Mouse (Mus musculus) layer of hippocampus, adult 2 months (tissue): ENCODE measurements at regions not wholly inside any gene's neighbourhood (a gene's known extent, or its start where the extent isn't known, plus 50 kb on each side); places are given as distances from the start of the nearest gene placed in this dataset.
"Not testable (repeated sequence)": the region's sequence is repeated elsewhere in the genome, so short reads cannot be mapped to it uniquely, and the experiment has no call there.

Source experiments
- DNase-seq, 2 experiments: peaks; one replicate each; pipeline ENCODE4 v3.0.0; 2022; ENCODE audit warnings: low spot score in 2 of 2
- H3K27ac ChIP-seq: fragments of 200-600 bp; 2 replicates; pipeline ENCODE4 v1.8.1; 2022
- H3K4me3 ChIP-seq: fragments of 200-600 bp; 2 replicates; pipeline ENCODE4 v1.8.1; 2022; ENCODE audit warnings: mild to moderate bottlenecking
- CTCF ChIP-seq: fragments of 200-600 bp; conservative IDR thresholded peaks from 2 replicates; pipeline ENCODE4 v1.8.1; 2022; ENCODE audit warnings: antibody characterized with exemption, mild to moderate bottlenecking, moderate library complexity

DNA sequence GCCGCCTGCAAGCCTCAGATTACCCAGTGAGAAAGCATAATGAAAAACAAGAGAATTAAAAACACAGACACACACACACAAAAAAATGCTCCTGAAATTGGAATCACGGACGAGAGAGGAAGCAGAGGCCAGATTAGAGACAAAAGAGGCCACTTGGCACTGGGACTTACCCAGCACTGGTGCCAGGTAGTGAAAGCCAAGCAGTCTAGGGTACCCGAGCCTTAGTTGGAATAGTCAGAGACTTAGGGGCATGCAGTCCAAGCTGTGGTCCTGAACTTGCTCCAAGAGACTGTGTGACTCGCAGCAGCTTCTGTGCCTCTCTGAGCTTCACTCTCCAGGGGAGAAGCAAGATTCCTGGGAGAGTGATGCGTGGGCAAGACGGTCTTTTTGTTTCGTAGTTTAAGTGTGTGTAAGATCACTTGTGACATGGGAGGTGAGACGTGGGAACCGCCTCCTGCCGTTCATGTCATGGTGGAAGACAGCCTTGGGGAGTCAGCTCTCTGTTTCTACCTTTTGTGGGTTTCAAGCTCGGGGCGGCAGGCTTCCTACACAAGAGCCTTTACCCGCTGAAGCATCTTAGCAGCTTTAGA, 420.8 kb downstream of the Ptpru start:
- H3K4me3 ChIP-seq: no peak overlapping the region
- DNase-seq: no peak
- no peak for TF ChIP-seq CTCF
- peak overlapping the region; percentile 63 for H3K27ac ChIP-seq

DNA sequence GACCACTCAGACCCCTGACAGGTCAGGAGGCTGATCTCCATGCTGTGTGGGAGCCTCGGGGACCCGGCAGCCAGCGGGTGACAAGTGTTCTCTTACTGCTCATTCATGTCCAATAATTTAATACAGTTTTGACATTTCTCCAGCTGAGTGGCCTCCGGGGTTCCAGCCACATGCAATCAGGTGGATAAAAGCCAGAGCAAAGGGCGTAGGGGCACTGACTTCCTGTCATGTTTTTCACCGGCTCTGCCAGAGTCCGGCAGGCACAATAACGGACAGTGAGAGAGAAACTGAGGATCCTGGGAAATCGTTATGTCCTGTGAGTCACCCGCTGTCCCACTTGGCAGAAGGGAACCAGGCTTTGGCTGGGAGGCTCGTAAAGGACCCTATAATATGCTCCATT, 412.8 kb downstream of the Ptpru start:
- no peak for DNase-seq
- TF ChIP-seq CTCF: no peak
- Histone ChIP-seq H3K27ac (no peak overlapping the region), H3K4me3 (no peak overlapping the region)

- Histone ChIP-seq H3K27ac (no peak overlapping the region), H3K4me3 (no peak overlapping the region)
- no peak for DNase-seq
- TF ChIP-seq CTCF: no peak
Observed at GRCm38 (mm10) chr4:131427871-131428270, 410.2 kb downstream of the Ptpru start.

DNA sequence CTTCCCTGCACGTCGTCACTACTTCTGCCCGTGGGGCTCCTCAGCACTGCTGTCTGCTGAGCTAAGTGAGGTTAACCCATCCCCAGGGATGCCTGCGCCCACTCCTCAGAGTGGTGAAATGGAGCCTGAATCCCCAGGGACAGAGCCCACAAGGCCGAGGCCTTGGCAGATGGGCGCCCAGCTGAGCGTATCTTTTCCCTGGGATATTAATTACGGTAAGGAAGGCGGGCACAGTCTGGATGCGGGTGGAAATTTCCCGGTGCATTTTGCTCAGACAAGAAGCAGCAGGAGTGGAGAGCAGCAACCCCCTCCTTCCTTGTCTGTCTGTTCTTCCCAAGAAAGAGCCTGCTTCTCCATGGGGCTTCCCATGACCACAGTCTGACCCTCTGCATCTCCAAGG, 408.7 kb downstream of the Ptpru start:
- no peak overlapping the region for H3K4me3 ChIP-seq
- no peak for TF ChIP-seq CTCF
- DNase-seq: peak; percentile 44 to 79
- H3K27ac ChIP-seq: peak overlapping the region; percentile 77

DNA sequence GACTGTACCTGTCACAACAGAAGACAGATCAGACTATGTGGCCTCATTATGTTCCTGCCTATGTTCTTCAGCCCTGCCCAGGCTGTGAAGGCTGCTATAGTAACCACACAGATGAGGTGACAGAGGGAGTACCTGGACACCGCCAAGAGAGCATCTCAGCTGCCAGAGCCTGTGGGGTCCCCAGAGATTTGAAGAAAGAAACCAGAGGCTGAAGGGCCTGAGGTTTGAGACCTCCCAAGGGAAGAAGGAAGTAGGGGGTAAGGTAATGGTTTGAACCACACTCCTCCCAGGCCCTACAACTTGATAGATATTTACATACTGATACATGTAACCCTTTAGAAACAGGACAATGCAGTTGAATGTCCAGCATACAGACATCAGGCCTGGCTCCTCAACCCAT, 407.7 kb downstream of the Ptpru start:
- DNase-seq: no peak
- TF ChIP-seq CTCF: no peak
- peak overlapping the region; percentile 77 for H3K27ac ChIP-seq
- H3K4me3 ChIP-seq: no peak overlapping the region

GRCm38 (mm10) chr4:131431188-131431587, 406.9 kb downstream of the Ptpru start:
- Histone ChIP-seq H3K27ac (peak overlapping the region; percentile 77), H3K4me3 (no peak overlapping the region)
- peak; percentile 99 for TF ChIP-seq CTCF
- peak; percentile 53 to 83 for DNase-seq

DNA sequence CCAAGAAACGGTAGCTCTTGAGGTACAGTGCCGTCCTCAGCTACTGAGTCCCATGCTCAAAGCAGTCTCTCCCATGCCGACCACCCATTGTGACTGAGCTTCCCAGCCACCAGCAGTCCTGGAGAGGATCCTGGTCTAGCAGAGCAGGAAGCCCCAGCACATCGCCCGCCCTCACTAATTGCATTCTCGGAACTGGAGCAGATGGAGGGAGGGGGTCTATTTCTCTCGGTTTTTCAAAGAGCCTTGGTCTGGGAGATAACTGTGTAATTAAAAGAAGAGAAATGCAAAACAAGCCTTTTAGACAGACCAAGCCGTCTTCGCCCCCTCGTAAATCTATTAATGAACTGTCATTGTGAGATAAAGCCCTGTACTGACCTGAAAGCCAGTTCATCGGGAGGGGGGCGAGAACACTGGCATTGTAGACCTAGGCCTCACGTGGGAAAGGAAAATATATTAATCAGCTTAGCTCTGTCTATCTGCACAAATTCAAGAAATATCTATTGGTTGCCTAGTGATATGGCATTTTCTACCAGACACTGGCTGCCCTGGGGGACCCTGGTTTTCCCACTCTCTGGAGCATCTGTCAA, 405.4 kb downstream of the Ptpru start:
- no peak for TF ChIP-seq CTCF
- H3K27ac ChIP-seq: peak overlapping the region; percentile 32; the same call in 1 of the 2 replicates
- no peak overlapping the region for H3K4me3 ChIP-seq
- no peak for DNase-seq

- H3K4me3 ChIP-seq: no peak overlapping the region
- no peak overlapping the region for H3K27ac ChIP-seq
- no peak for TF ChIP-seq CTCF
- DNase-seq: no peak
Observed at GRCm38 (mm10) chr4:131435222-131435621, 402.9 kb downstream of the Ptpru start.

DNA sequence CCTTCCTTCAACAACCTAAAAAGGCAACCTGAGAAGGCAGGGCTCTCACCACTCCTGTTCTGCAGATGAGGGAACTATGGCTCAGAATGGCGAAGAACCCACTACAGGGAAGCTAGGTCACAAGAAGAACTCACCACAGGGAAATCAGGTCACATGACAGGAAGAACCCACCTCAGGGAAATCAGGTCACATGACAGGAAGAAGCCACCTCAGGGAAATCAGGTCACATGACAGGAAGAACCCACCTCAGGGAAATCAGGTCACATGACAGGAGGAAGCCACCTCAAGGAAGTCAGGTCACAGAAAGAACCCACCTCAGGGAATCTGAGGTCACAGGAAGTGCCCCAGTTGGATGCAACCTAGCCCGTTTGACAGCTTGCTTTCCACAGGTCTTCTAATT, 399.7 kb downstream of the Ptpru start:
- TF ChIP-seq CTCF: no peak
- Histone ChIP-seq H3K27ac (no peak overlapping the region), H3K4me3 (no peak overlapping the region)
- DNase-seq: no peak

GRCm38 (mm10) chr4:131438883-131439282, 399.2 kb downstream of the Ptpru start:
- H3K4me3 ChIP-seq: no peak overlapping the region
- DNase-seq: no peak
- no peak for TF ChIP-seq CTCF
- no peak overlapping the region for H3K27ac ChIP-seq

GRCm38 (mm10) chr4:131440845-131441244, 397.2 kb downstream of the Ptpru start:
- TF ChIP-seq CTCF: no peak
- DNase-seq: no peak
- H3K4me3 ChIP-seq: no peak overlapping the region
- no peak overlapping the region for H3K27ac ChIP-seq

DNA sequence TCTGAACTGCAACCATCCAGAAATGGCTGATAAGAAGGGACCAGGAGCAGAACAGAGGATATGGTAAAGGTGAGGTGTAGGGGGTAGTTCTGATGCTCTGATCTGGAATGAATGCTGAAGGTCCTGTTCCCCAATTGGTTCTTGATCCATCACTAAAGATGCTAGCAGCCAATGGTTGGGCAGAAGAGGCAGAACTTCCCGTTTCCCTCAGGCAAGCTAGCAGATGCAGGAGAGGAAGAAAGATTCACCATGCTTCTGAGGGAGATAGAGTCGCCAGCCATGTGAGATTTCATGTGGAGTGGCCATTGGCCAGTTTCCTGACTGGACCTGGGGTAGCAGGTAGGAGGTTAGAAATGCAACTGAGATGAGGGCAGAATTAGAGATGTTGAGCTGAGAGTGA, 394.6 kb downstream of the Ptpru start:
- no peak for TF ChIP-seq CTCF
- no peak overlapping the region for H3K27ac ChIP-seq
- DNase-seq: no peak
- no peak overlapping the region for H3K4me3 ChIP-seq

DNA sequence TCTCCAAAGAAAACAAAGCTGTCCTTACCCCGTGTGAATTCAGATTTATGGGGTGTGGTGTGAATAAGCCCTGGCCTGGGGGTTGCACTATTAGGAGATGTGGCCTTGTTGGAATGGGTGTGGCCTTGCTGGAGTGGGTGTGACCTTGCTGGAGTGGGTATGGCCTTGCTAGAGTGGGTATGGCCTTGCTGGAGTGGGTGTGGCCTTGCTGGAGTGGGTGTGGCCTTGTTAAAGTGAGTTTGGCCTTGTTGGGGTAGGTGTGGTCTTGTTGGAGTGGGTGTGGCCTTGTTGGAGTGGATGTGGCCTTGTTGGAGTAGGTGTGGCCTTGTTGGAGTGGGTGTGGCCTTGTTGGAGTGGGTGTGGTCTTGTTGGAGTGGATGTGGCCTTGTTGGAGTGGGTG, 387.8 kb downstream of the Ptpru start:
- not testable (repeated sequence) for H3K27ac ChIP-seq, H3K4me3 ChIP-seq, DNase-seq

- no peak for DNase-seq
- no peak overlapping the region for H3K27ac ChIP-seq
- TF ChIP-seq CTCF: no peak
- H3K4me3 ChIP-seq: no peak overlapping the region
Observed at GRCm38 (mm10) chr4:131457551-131457950, 380.5 kb downstream of the Ptpru start.
